Mouse (Mus musculus) mouse embryonic stem cell (cell line): ENCODE results near the gene Ptma.

ENCODE experiments used
- in situ Hi-C, 2 experiments: fragments of 300-500 bp; cut with MboI; formaldehyde crosslinking; loops; 1 replicate in 1 of 2; 3 replicates in 1 of 2; pipeline ENCODE4 v1.14.3; 2019 to 2020; ENCODE audit warnings: low sequenced_read_pairs in 2 of 2, low pct_unique_long_range_greater_than_20kb in 1 of 2, mixed read lengths in 1 of 2; ENCODE audit not compliant: unreplicated experiment in 1 of 2

Ptma gene

DNA sequence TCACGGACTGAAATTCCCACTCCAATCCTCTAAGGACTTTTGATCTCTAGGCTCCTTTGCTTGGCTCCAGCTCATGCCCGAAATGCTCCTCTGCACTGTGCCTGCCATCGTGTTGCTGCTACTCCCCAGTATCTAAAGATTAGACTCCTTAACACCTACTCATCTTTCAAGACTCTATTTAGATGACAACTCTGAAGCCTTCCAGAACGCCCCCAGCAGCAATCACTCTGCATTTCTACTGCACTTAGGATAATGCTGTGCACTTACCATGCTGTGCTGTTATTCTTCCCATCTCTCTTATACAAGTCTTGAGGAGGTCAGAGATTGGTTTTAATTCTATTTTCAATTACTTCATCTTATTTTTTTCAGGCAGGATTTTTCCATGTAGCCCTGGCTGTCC is 45.4 kb downstream of the Ptma start:
- in situ Hi-C loops, result no loop called here
